Mouse (Mus musculus) kidney, adult 2 months (tissue): ENCODE measurements around the gene Hsd17b6. TPM values are rescaled to one million over a fixed set of nuclear protein-coding genes. Genes with fewer than 3 reads are reported as not detected.

Experiments
- DNase-seq: peaks from one replicate; pipeline ENCODE4 v3.0.0; 2021
- H3K27ac ChIP-seq: fragments of 200-500 bp; 2 replicates; pipeline ENCODE4 v1.5.1; 2012; ENCODE audit warnings: low read depth, low read length, control low read depth, inconsistent platforms; ENCODE audit not compliant: insufficient read depth
- H3K27me3 ChIP-seq: fragments of 200-500 bp; replicated peaks from 2 replicates; pipeline ENCODE4 v1.6.1; 2012; ENCODE audit warnings: mild to moderate bottlenecking, moderate library complexity, low read length, inconsistent platforms; ENCODE audit not compliant: control insufficient read depth, insufficient read depth
- H3K36me3 ChIP-seq: fragments of 200-500 bp; 2 replicates; pipeline ENCODE4 v1.6.1; 2012; ENCODE audit warnings: mild to moderate bottlenecking, moderate library complexity, low read length, inconsistent platforms; ENCODE audit not compliant: control insufficient read depth, insufficient read depth
- H3K4me1 ChIP-seq: fragments of 200-500 bp; 2 replicates; pipeline ENCODE4 v1.6.1; 2011; ENCODE audit warnings: low read length; ENCODE audit not compliant: control insufficient read depth, insufficient read depth
- H3K4me3 ChIP-seq: fragments of 200-500 bp; 2 replicates; pipeline ENCODE4 v1.5.1; 2011; ENCODE audit warnings: mild to moderate bottlenecking, low read depth, low read length, control low read depth; ENCODE audit not compliant: insufficient read depth
- CTCF ChIP-seq: fragments of 200-500 bp; conservative IDR thresholded peaks from 2 replicates; pipeline ENCODE4 v1.5.1; 2011; ENCODE audit warnings: low read depth, mild to moderate bottlenecking, control low read depth, low read length, moderate library complexity, mixed read lengths; ENCODE audit not compliant: insufficient read depth, insufficient read length
- POLR2A ChIP-seq: fragments of 200-500 bp; IDR thresholded peaks from one replicate; pipeline ENCODE4 v1.6.1; 2011; ENCODE audit warnings: low read depth, low read length, control low read depth
- WGBS: fragments of 180-500 bp; shearing (Covaris S2); methylation state at CpG from one replicate; pipeline ENCODE4 v1.1.7; 2018; 5-methylcytosine and 5-hydroxymethylcytosine counted together
- polyA plus RNA-seq: library from polyadenylated mRNA; depleted of rRNA; stranded (reverse); fragments of >200 nt; gene quantifications from 2 replicates; pipeline ENCODE4 v1.2.3, GENCODE M21; 2012

Hsd17b6 gene
- polyA plus RNA-seq, 1 experiment = not detected

GRCm38 (mm10) chr10:127984650-127985049 is 22.8 kb downstream of the Hsd17b6 start:
- TF ChIP-seq POLR2A = no peak
- TF ChIP-seq CTCF = no peak
- Histone ChIP-seq H3K27ac (no peak overlapping the region), H3K4me3 (no peak overlapping the region), H3K36me3 (no peaks in the 10 kb centered on the region), H3K4me1 (no peaks in the 10 kb centered on the region), H3K27me3 (no peaks in the 10 kb centered on the region; the same call in 1 of the 2 replicates)
- WGBS = 69% methylated on average over 5 of the region's 5 CpGs
- no peak for DNase-seq

GRCm38 (mm10) chr10:127975503-127975902 is 31.9 kb downstream of the Hsd17b6 start:
- WGBS = 29% methylated on average over 1 of the region's 1 CpGs
- H3K27me3 ChIP-seq = no peaks in the 10 kb centered on the region
- no peak overlapping the region for H3K4me3 ChIP-seq
- no peaks in the 10 kb centered on the region for H3K36me3 ChIP-seq
- no peak overlapping the region for H3K27ac ChIP-seq
- TF ChIP-seq CTCF = no peak
- no peak for TF ChIP-seq POLR2A
- DNase-seq = no peak
- no peaks in the 10 kb centered on the region for H3K4me1 ChIP-seq

GRCm38 (mm10) chr10:127974062-127974461 is 33.3 kb downstream of the Hsd17b6 start:
- 74% methylated on average over 3 of the region's 3 CpGs for WGBS
- H3K27ac ChIP-seq = no peak overlapping the region
- no peak for DNase-seq
- H3K27me3 ChIP-seq = no peaks in the 10 kb centered on the region
- peaks cover 3% of the 10 kb centered on the region; the same call in 1 of the 2 replicates for H3K4me1 ChIP-seq
- H3K36me3 ChIP-seq = no peaks in the 10 kb centered on the region
- H3K4me3 ChIP-seq = no peak overlapping the region
- no peak for TF ChIP-seq POLR2A
- TF ChIP-seq CTCF = no peak

- Histone ChIP-seq H3K27ac (no peak overlapping the region), H3K4me1 (peaks cover 3% of the 10 kb centered on the region; the same call in 1 of the 2 replicates), H3K4me3 (no peak overlapping the region), H3K27me3 (no peaks in the 10 kb centered on the region), H3K36me3 (no peaks in the 10 kb centered on the region)
- TF ChIP-seq CTCF = peak; percentile 27; the same call in 1 of the 2 replicates
- TF ChIP-seq POLR2A = no peak
- DNase-seq = no peak
- 69% methylated on average over 3 of the region's 3 CpGs for WGBS
These were observed 36.3 kb downstream of the Hsd17b6 start for GRCm38 (mm10) chr10:127971135-127971534.

- DNase-seq = no peak
- H3K27ac ChIP-seq = no peak overlapping the region
- no peaks in the 10 kb centered on the region for H3K27me3 ChIP-seq
- no peak overlapping the region for H3K4me3 ChIP-seq
- 53% methylated on average over 3 of the region's 3 CpGs for WGBS
- no peaks in the 10 kb centered on the region for H3K36me3 ChIP-seq
- H3K4me1 ChIP-seq = peaks cover 3% of the 10 kb centered on the region; the same call in 1 of the 2 replicates
- TF ChIP-seq CTCF (no peak), POLR2A (no peak)
These were observed 37.0 kb downstream of the Hsd17b6 start for GRCm38 (mm10) chr10:127970359-127970831.

GRCm38 (mm10) chr10:127969820-127970219 is 37.6 kb downstream of the Hsd17b6 start:
- no peaks in the 10 kb centered on the region for H3K27me3 ChIP-seq
- no peaks in the 10 kb centered on the region for H3K36me3 ChIP-seq
- H3K27ac ChIP-seq = no peak overlapping the region
- no peak overlapping the region for H3K4me3 ChIP-seq
- 25% methylated on average over 4 of the region's 4 CpGs for WGBS
- DNase-seq = no peak
- TF ChIP-seq CTCF (no peak), POLR2A (no peak)
- H3K4me1 ChIP-seq = peaks cover 3% of the 10 kb centered on the region; the same call in 1 of the 2 replicates

- Histone ChIP-seq H3K4me1 (peaks cover 3% of the 10 kb centered on the region; the same call in 1 of the 2 replicates), H3K27ac (peak overlapping the region; percentile 64; the same call in 1 of the 2 replicates), H3K36me3 (no peaks in the 10 kb centered on the region), H3K4me3 (no peak overlapping the region), H3K27me3 (no peaks in the 10 kb centered on the region)
- TF ChIP-seq CTCF (no peak), POLR2A (no peak)
- DNase-seq = peak; percentile 81
- 59% methylated on average over 6 of the region's 6 CpGs for WGBS
These were observed 40.9 kb downstream of the Hsd17b6 start for GRCm38 (mm10) chr10:127966506-127966905.
